Mouse (Mus musculus) CD8-positive naive resting alpha-beta T cell, adult 2 months (primary cell): ENCODE data around the gene Dazap1.

Experiments used
- DNase-seq, 2 experiments: peaks; one replicate each; pipeline ENCODE4 v3.0.0; 2022; ENCODE audit warnings: low read depth in 2 of 2, low spot score in 2 of 2

Dazap1 gene

DNA sequence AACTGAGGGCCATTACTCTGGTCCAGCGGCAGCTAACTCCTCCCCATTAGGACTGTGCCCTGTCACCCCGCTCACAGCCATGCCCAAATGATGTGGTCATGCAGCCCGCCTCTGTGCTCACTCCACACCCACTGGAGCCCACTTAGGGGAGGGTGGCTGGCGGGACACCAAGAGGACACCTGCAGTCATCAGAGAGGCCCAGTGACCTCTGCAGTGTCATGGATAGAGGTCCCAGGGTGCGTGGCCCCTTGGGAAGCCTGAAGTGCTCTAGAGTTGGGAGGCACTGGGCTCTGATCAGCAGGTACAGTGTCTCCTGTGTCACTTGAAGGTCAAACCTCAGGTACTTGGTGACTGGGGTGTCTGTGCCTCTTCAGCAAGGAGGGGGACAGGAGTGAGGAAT is 35.5 kb downstream of the Dazap1 start:
- no peak for DNase-seq

DNA sequence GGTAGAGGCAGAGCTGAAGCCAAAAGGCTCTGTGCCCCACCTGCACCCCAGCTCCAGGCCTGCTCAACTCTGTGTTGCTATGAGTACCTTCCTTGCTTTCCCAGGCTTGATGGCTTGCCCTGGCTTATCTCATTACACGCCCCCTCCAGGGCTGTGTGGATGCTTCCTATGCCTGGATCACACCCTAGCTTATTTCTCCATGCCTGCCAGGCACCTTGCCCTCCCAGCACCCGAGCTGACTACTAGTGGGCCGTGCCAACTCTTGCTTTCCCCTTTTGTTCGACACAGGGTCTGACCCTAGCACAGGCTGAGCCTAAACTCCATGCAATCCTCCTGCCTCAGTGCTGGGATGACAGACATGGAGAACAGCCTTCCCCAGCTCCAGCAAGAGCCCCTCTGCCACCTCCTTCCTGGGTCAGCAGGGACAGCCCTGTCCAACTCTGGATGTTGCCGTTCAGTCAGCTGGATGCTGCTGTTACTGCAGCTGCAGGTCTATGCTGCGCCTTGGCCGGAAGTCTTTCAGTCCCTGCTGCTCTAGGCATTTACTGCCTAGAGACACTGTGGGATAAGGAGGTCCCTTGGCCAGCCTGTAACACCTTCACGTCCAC is 36.3 kb downstream of the Dazap1 start:
- no peak for DNase-seq

DNA sequence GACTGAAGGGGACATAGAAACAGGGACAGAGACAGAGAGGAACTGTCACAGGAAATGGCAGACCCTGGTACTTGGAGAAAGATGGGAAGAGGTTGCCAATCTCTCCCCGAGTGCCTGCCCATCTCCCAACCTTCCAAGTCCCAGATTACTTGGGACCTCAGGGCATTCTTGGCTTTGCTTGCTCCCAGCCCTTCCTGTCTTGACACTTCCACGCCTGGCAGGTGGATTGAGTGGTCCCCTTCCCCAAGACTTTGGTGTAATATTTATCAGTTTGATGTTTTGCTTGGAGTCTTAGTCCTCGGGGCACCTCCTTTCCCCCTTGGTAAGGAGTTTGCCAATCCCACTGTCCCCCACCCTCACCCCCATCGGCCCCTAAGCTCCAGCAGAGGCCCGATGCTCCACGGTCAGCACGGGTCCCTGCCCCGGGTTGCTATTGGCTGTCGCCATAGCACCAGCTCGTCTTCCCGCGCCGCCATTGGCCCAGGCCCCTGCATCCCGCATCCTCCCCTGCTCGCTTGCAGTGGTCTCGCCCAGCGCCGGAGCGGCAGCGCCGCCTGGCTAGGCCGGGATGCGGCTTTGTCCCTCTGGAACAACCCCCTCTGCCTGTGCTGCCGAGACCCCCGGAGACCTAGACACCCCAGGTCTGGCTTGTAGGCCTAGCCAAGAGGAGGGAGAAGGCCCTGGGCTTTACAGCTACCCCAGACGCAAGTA is 37.4 kb downstream of the Dazap1 start:
- no peak for DNase-seq

DNA sequence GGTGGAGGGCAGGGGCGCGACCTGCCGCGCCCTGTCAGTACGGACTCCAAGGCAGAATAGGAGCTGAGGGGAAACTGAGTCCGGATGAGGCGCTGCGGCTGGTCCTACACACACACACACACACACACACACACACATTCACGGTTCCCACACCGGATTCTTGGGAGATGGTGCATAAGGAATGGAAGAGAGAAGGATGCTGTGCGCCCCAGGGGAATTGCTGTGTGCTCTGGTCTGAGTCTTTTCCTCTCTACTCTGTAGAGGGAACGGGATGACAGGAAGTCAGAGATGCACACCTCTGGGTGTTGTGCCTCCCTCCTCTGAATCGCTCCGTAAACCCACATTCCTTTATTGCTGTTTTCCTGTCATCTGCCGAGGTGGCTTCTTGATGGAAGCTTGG is 38.0 kb downstream of the Dazap1 start:
- no peak for DNase-seq

DNA sequence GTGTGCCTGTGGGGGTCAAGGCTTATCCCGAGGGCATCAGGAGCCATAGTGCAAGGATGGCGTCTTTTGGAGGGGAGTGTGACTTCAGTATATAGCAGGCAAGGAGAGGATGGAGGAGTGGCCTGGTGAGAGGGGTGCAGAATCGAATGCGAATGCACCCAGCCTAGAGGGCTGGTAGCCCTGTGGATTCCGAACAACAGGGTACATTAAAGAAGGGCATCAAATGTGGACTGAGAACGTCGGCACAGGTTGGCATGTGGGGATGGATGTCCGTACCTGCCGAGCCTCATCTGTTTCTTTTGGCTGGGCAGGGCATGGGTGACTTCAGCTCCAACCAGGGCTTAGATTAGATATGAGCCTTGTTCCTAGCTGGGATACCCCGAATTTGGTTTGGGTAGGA is 38.5 kb downstream of the Dazap1 start:
- DNase-seq: no peak

DNA sequence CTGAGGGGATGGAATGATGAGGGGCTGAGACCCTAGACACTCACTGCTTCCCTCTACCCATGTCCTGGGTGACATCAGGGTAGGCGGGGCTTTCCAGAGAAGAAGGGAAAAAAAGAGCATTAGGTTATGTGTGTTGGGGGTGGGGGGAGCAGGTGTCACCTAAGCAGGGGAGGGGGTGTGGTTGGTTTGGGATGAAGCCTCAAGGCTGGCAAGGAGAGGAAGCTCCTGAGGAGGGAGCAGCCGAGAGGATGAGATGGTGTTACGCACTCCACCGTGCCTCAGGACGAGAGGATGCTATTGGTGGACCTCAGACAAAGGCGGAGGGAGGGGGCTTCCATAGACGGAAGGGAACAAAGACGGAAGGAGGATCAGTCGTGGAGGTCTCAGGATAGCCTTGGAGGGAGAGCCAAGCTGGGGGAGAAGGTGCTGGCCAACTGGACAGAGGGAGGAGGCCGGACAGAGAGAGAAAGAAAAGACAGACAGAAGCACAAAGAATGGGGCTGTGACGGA is 39.4 kb downstream of the Dazap1 start:
- DNase-seq: no peak

DNA sequence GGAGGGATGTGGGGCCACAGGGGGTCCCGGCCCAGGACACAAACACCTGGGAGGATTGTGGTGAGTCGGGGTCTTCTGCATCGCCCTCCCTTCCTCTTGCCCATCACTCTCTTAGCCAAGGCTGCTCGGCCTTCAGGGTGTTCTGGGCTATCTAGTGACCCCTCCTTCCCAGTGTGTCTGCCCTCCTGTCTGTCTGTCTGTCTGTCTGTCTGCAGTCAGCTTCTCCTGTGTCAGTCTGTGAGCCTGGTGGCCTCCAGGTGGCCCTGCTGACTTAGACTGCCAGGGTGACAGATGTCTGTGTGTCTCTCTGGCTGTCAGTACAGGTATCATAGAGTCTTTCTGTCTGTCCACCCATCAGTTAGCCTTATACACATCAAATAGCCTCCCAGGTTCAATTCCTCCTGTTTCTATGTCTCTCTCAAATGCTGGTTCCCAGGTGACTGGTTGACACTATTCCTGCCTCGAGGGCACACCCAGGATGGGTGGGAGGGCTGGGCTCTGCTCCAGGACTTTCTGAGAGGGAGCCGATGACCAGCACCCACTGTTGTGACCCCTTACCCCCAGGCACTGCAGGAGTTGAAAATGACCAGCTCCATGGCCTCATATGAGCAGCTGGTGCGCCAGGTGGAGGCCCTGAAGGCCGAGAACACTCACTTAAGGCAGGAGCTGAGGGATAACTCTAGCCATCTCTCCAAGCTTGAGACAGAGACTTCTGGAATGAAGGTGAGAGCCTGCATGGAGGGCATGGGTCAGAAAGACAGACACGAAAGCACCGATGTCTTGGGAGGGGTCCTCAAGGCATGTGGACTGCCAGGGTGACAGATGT is 40.2 kb downstream of the Dazap1 start:
- no peak for DNase-seq

DNA sequence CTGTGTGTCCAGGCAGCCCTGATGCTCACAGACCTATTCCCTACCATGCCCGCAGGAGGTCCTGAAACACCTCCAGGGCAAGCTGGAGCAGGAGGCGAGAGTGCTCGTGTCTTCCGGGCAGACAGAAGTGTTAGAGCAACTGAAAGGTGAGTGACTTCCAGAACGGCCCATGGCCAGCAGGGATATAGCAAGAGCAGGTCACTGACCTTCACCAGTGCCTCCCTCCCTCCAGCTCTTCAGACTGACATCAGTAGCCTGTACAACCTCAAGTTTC is 40.7 kb downstream of the Dazap1 start:
- no peak for DNase-seq

DNA sequence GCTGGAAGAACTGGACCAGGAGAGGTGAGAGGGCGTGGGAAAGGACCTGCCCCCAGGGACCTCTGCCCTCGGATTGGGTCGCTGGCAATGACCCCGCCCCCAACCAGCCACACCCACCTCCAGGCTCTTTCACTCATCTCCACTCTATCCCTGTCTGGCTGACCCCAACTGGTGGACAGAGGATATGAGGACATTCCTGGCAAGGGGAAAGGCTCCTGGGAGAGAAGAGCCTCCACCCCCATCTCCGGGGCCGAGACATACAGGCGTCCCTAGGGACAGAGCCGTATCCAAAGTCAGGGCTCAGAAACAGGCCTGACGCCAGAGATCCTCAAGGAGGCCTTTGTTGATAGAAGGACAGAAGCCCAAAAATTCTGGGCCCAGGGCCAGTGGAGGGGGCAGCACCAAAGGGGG is 41.2 kb downstream of the Dazap1 start:
- no peak for DNase-seq

DNA sequence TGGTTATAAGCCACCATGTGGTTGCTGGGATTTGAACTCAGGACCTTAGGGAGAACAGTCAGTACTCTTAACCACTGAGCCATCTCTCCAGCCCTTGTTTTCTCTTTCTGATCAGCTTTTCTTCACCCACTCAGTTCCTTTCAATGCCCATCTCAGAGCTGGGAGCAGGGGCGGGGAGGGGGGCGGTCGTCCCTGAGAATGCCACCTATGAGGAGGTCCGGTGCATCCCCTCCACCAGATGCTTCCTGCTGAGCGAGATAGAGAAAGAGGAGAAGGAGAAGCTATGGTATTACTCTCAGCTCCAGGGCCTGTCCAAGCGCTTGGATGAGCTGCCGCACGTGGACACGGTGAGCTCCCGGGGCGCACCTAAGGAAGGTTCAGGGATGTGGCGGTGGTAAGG is 43.2 kb downstream of the Dazap1 start:
- no peak for DNase-seq

DNA sequence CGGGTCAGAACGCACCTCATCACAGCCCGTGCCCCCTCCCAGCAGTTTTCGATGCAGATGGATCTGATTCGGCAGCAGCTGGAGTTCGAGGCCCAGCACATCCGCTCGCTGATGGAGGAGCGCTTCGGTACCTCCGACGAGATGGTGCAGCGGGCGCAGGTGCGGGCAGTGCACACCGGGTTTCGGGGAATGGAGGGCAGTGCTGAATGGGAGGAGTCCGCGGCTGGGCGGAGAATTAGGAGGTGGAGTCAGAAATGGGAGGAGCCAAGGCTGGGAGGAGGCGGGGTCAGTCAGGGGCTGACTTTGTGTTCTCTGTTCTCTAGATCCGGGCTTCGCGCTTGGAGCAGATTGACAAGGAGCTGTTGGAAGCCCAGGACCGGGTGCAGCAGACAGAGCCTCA is 43.6 kb downstream of the Dazap1 start:
- DNase-seq: peak in 1 of 2 experiments; percentile 40

DNA sequence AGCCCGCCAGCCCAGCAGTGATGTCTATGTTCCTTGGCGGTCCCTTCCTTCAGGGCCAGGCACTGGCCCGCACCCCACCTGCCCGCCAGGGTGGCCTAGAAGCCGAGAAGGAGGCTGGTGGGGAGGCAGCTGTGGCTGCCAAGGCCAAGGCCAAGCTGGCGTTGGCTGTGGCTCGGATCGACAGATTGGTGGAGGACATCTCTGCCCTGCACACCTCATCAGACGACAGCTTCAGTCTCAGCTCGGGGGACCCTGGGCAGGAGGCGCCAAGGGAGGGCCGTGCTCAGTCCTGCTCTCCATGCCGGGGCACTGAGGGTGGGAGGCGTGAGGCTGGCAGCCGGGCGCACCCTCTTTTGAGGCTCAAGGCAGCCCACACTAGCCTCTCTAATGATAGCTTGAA is 50.3 kb downstream of the Dazap1 start:
- DNase-seq: no peak

DNA sequence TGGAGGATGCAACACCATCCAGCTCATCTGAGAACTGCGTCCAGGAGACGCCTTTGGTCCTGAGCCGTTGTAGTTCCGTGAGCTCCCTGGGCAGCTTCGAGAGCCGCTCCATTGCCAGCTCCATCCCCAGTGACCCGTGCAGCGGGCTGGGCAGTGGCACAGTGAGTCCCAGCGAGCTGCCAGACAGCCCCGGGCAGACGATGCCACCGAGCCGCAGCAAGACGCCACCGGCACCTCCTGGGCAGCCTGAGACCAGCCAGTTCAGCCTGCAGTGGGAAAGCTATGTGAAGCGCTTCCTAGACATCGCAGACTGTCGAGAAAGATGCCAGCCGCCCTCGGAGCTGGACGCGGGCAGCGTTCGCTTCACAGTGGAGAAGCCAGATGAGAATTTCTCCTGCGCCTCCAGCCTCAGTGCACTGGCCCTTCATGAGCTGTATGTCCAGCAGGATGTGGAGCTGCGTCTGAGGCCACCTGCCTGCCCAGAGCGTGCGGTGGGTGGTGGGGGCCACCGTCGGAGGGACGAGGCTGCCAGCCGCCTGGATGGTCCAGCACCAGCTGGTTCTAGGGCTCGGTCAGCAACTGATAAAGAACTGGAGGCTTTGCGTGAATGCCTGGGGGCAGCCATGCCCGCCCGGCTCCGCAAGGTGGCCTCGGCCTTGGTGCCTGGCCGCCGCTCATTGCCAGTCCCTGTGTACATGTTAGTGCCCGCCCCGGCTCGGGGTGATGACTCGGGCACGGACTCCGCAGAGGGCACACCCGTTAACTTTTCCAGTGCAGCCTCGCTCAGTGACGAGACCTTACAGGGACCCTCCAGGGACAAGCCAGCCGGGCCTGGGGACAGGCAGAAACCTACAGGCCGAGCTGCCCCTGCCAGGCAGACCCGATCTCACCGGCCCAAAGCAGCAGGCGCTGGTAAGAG is 51.6 kb downstream of the Dazap1 start:
- no peak for DNase-seq

DNA sequence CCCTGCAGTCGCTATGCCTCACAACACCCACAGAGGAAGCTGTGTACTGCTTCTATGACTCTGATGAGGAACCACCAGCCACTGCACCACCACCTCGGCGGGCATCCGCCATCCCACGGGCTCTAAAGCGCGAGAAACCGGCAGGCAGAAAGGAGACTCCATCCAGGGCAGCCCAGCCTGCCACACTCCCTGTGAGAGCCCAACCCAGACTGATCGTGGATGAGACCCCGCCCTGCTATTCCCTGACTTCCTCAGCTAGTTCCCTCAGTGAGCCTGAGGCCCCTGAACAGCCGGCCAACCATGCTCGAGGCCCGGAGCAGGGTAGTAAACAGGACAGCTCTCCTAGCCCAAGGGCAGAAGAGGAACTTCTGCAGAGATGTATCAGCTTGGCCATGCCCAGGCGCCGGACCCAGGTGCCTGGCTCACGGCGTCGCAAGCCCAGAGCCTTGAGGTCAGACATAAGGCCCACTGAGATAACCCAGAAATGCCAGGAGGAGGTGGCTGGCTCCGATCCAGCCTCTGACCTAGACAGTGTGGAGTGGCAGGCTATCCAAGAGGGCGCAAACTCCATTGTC is 52.4 kb downstream of the Dazap1 start:
- no peak for DNase-seq

DNA sequence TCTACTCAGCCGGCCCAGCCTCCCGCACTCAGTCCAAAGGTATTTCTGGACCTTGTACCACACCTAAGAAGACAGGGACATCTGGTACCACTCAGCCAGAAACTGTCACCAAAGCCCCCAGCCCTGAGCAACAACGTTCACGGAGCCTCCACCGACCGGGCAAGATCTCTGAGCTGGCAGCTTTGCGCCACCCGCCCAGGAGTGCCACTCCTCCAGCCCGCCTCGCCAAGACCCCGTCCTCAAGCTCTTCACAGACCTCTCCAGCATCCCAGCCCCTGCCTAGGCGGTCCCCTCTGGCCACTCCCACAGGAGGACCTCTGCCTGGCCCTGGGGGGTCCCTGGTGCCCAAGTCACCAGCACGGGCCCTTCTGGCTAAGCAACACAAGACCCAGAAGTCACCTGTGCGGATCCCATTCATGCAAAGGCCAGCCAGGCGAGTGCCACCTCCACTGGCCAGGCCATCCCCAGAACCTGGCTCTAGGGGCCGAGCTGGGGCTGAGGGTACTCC is 53.3 kb downstream of the Dazap1 start:
- DNase-seq: no peak

DNA sequence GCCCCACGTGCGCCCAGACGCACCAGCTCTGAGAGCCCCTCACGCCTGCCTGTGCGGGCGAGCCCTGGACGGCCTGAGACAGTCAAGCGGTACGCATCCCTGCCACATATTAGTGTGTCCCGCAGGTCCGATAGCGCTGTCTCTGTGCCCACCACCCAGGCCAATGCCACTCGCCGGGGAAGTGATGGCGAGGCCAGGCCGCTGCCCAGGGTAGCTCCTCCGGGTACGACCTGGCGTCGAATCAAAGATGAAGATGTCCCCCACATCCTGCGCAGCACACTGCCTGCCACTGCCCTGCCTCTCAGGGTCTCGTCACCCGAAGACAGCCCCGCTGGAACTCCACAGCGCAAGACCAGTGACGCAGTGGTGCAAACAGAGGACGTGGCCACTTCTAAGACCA is 54.0 kb downstream of the Dazap1 start:
- no peak for DNase-seq

DNA sequence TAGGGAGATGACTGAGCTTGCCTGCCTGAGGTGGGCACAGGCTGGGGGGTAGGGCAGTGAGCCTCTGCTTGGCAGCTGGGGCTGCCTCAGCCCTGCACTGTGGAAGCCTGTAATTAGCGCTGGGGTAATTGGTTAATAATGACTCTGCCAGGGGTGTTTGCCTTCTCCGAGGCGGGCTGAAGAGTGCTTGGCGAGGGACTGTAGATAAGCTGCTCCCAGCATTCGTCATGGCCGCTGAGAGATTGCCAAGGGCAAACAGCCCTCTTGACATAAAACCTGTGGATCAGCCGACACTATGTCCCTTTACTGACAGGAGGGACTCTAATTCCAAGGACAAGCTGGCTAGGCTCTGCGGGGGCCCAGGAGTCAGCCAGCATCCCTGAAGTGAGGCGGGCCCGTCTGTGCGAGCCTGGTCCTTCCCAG is 55.1 kb downstream of the Dazap1 start:
- DNase-seq: no peak

DNA sequence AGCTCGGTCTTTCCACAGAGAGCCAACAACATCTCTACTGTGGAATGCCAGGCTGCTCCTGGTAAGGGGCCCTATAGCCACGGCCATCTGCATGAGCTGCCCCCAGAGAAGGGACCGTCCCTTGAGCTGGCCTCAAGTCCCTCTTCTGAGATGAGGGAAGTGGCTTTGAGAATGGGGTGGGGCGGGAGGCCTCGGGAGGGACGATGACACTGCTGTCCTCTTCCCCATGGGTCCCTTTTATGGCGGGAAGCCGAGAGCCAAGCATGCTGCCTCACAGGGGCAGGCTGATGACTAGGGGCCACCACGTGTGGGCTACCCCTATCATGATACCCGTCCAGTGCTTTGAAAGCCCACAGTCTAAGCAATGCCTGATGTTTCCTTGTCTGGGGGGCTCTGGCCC is 55.7 kb downstream of the Dazap1 start:
- DNase-seq: no peak

DNA sequence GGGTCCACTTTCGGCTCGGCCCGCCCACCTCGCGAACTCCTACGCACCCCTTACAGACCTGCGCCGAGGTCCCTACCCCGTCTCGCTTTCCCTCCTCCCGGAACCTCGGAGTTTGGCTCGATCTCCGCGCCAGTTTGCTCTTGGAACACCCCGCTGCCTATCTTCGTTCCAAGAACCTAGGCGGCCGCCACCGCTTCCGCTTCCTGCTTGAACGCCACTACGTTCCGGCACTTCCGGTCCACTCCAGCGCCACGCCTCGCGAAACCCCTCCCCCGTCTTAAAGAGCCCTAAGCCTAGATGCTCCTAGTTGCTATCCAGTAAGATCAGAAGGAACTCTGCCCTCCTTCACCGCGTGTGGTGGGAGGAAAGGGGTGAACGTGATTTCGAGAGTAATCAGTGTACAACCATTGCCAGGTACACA is 59.1 kb downstream of the Dazap1 start, which contains the start of gene 2310011J03Rik:
Gene 2310011J03Rik (minus strand): TSS at position 198 of the 421 bp plus-strand sequence.
- DNase-seq: peak; percentile 76 to 87

DNA sequence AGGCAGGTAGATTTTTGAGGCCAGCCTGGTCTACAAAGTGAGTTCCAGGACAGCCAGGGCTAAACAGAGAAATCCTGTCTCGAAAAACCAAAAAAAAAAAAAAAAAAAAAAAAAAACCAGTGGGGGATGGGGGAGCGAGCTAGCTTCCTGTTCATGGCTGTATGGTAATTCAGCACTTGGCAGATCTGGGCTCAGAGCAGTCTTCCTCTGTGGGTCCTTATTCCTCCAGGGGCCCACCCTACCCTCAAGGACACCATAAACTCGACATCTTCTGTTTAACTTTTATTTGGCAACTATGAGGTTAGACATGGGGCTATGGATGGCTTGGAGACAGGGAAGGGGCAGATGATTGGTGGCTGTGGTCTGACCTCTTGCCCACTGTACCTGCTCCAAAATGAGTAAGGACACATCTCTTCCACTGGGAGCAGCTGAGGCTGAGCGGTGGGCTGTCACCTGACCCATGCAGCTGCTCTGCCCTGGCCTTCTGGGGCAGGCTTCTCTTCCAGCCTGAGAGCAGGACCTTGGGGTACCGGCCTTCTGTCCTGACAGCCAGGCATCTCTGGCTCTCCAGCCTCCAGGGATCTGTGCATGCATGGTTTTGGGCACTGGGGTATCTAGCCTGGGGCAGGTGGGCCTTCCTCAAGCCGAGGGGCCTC is 59.9 kb downstream of the Dazap1 start:
- DNase-seq: no peak
